Mouse (Mus musculus) bone marrow, adult 2 months (tissue): Measurements from ENCODE around the gene Gpc6. TPM values are rescaled to one million over a fixed set of nuclear protein-coding genes. Genes with fewer than 3 reads are reported as not detected.

ENCODE experiments used
- H3K27ac ChIP-seq: fragments of 200-500 bp; 2 replicates; pipeline ENCODE4 v1.5.1; 2012; ENCODE audit warnings: low read depth, mild to moderate bottlenecking, control low read depth, inconsistent platforms, low read length; ENCODE audit not compliant: control insufficient read depth, poor library complexity, insufficient read depth
- H3K4me1 ChIP-seq: fragments of 200-500 bp; 2 replicates; pipeline ENCODE4 v1.6.1; 2011; ENCODE audit warnings: low read length; ENCODE audit not compliant: control insufficient read depth, insufficient read depth
- H3K4me3 ChIP-seq: fragments of 200-500 bp; replicated peaks from 2 replicates; pipeline ENCODE3; 2011; ENCODE audit warnings: mild to moderate bottlenecking, low read depth, low read length, control low read depth; ENCODE audit not compliant: control insufficient read depth
- CTCF ChIP-seq: fragments of 200-500 bp; IDR thresholded peaks from 2 replicates; pipeline ENCODE4 v1.5.1; 2011; ENCODE audit warnings: low read length, control low read depth; ENCODE audit not compliant: control insufficient read depth, insufficient read depth
- POLR2A ChIP-seq: fragments of 200-500 bp; IDR thresholded peaks from 2 replicates; pipeline ENCODE4 v1.6.1; 2011; ENCODE audit warnings: low read depth, mild to moderate bottlenecking, control low read depth, low read length, borderline replicate concordance; ENCODE audit not compliant: control insufficient read depth
- WGBS: fragments of 180-500 bp; shearing (Covaris S2); methylation state at CpG from one replicate; pipeline ENCODE4 v1.1.7; 2018; 5-methylcytosine and 5-hydroxymethylcytosine counted together
- polyA plus RNA-seq: library from polyadenylated mRNA; stranded (reverse); fragments of >200 nt; gene quantifications from 2 replicates; pipeline ENCODE4 v1.2.4, GENCODE M21; 2011; ENCODE audit warnings: low replicate concordance; ENCODE audit not compliant: missing spikeins, insufficient read depth, insufficient read length

The Gpc6 gene
- polyA plus RNA-seq, 1 experiment, result 2.2 TPM

- 83% methylated on average over 2 of the region's 2 CpGs for WGBS
- TF ChIP-seq POLR2A (no peak), CTCF (no peak)
Measured at GRCm38 (mm10) chr14:117193364-117193763, 268.2 kb downstream of the Gpc6 start.

DNA sequence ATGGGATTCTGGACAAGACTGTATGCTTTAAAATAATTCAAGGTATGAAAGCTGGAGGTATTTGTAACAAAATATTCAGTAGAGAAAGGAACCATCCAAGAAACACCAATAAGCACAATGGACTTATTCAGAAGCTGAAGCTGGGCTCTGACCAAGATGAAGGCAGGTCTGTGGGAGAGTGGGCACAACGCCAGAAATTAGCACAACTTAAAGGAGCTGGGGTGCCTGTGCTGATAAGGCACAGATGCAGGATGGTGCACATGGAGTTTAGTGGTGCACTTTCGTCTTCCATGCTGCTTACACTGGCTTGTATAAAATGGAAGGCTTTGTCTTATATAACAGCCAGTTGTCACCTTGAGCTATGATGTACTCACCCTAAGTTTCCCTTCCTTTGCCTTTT lies 276.9 kb downstream of the Gpc6 start:
- TF ChIP-seq CTCF (no peak), POLR2A (no peak)
- H3K27ac ChIP-seq, result no peak overlapping the region
- no peaks in the 10 kb centered on the region for H3K4me1 ChIP-seq
- no peak overlapping the region for H3K4me3 ChIP-seq
- 72% methylated on average over 2 of the region's 2 CpGs for WGBS

More at GRCm38 (mm10) chr14:117193364-117193763, 268.2 kb downstream of the Gpc6 start:
- H3K27ac ChIP-seq, result no peak overlapping the region
- H3K4me1 ChIP-seq, result no peaks in the 10 kb centered on the region
- no peak overlapping the region for H3K4me3 ChIP-seq

- no peak overlapping the region for H3K4me3 ChIP-seq
- WGBS, result 3% methylated on average over 3 of the region's 3 CpGs
- H3K4me1 ChIP-seq, result no peaks in the 10 kb centered on the region
- H3K27ac ChIP-seq, result no peak overlapping the region
- TF ChIP-seq CTCF (no peak), POLR2A (no peak)
Measured at GRCm38 (mm10) chr14:117203960-117204359, 278.8 kb downstream of the Gpc6 start.

DNA sequence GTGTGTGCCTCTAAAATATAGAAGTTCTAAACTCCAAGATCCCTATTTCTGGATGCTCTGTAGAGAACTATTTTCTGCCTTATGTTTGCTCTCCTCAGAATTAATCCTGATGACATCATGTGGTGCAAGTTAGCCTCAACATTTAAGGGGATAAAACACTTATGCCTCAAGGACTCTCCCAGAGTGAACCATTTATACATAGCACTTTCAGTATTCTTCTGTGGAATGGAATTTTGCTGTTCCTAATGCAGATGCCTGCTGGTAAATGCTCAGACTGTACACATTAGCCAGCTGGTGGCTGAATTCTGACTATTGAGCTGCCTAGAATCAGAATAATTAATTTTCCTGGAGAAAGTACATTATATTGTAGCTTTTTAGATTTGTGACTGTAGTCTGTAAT lies 289.3 kb downstream of the Gpc6 start:
- Histone ChIP-seq H3K4me3 (no peak overlapping the region), H3K4me1 (no peaks in the 10 kb centered on the region), H3K27ac (no peak overlapping the region)
- TF ChIP-seq CTCF, result no peak
- no peak for TF ChIP-seq POLR2A

DNA sequence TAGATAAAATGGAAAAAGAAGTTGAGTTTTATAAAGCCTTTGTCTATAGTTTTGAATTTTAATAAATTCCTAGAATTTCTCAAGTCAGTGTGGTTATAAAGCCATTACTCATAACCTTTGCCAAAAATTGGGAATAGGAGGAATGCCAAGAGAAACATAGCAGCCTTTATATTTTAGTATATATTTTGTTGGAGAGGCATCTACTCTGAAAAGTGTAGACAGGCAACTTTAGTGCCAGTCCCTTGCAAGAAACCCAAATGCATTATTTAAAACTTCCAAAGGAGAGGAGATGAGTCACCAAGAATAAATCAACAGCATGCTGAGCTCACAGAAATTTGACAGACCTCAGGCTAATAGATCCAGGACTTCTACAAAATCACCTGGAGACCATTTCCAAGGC lies 301.8 kb downstream of the Gpc6 start:
- no peak overlapping the region for H3K4me3 ChIP-seq
- no peak overlapping the region for H3K27ac ChIP-seq
- no peaks in the 10 kb centered on the region for H3K4me1 ChIP-seq
- TF ChIP-seq CTCF, result no peak
- TF ChIP-seq POLR2A, result no peak

GRCm38 (mm10) chr14:117230476-117230875 lies 305.4 kb downstream of the Gpc6 start:
- WGBS, result 64% methylated on average over 4 of the region's 4 CpGs
- no peak overlapping the region for H3K27ac ChIP-seq
- no peak for TF ChIP-seq CTCF
- no peak for TF ChIP-seq POLR2A
- no peaks in the 10 kb centered on the region for H3K4me1 ChIP-seq
- no peak overlapping the region for H3K4me3 ChIP-seq

GRCm38 (mm10) chr14:117238226-117238625 lies 313.1 kb downstream of the Gpc6 start:
- WGBS, result 74% methylated on average over 6 of the region's 6 CpGs
- Histone ChIP-seq H3K27ac (no peak overlapping the region), H3K4me3 (no peak overlapping the region), H3K4me1 (no peaks in the 10 kb centered on the region)
- TF ChIP-seq CTCF, result no peak
- no peak for TF ChIP-seq POLR2A

DNA sequence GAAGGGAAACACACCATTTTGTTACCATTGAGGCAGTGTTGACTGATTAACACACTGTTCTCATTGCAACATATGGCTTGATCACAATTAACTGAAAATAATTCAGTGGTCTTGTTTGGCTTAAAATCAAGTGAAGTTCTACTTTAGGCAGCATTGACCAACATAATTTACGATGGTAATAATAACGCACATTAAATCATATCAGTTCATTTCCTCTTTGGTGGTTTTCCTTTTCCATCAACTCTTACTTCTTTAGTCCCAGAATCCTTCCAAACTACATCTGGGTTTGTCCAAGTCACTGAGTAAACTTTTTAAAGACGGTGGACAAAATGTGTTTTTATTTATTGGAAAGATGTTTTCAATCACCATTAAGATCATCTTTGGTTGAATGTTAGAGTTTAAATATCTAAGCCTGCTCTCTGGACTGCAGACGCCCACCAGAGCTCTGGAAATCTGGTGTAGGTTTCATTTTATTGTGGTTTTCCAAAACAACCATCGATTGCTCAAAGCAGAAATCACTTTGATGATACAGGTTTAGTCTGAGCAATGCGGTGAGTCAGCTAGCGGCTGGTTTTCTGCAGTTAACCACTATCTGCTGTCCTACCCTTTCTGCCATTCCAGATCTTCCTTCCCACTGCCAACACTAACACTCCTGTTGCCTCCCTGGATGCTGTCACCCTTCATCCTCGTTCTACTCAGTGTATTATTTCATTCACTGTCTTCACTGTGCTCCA lies 314.7 kb downstream of the Gpc6 start:
- no peak overlapping the region for H3K4me3 ChIP-seq
- WGBS, result 66% methylated on average over 8 of the region's 8 CpGs

GRCm38 (mm10) chr14:117245631-117246030 lies 320.5 kb downstream of the Gpc6 start:
- WGBS, result 88% methylated on average over 3 of the region's 3 CpGs
- Histone ChIP-seq H3K4me3 (no peak overlapping the region), H3K27ac (no peak overlapping the region), H3K4me1 (no peaks in the 10 kb centered on the region)
- no peak for TF ChIP-seq POLR2A
- TF ChIP-seq CTCF, result no peak

More for the DNA sequence above, 314.7 kb downstream of the Gpc6 start:
- Histone ChIP-seq H3K4me1 (no peaks in the 10 kb centered on the region), H3K27ac (no peak overlapping the region)
- TF ChIP-seq POLR2A (no peak), CTCF (no peak)
